Mouse (Mus musculus): ENCODE measurements at regions not wholly inside any gene's neighbourhood (a gene's known extent, or its start where the extent isn't known, plus 50 kb on each side); places are given as distances from the start of the nearest gene placed in this dataset.

GRCm38 (mm10) chr3:80038553-80039129, 154.3 kb downstream of the Fam198b start:
- no peak for ATAC-seq (ENCODE audit: insufficient number of reproducible peaks, low FRiP score)
- H3K9ac ChIP-seq: no peak overlapping the region
- H3K27ac ChIP-seq (ENCODE audit: poor library complexity, severe bottlenecking): no peak overlapping the region
- H3K4me1 ChIP-seq (replicated peaks): peaks cover 3% of the 10 kb centered on the region
- no peaks in the 10 kb centered on the region for H3K9me3 ChIP-seq (replicated peaks)
- H3K27me3 ChIP-seq (replicated peaks): no peaks in the 10 kb centered on the region
- no peak overlapping the region for H3K4me3 ChIP-seq
- WGBS: 61% methylated on average over 11 of the region's 11 CpGs
- no peak overlapping the region for H3K4me2 ChIP-seq
- H3K36me3 ChIP-seq: no peaks in the 10 kb centered on the region

- no peaks in the 10 kb centered on the region for H3K27me3 ChIP-seq (replicated peaks)
- H3K9me3 ChIP-seq (replicated peaks): no peaks in the 10 kb centered on the region
- no peaks in the 10 kb centered on the region for H3K36me3 ChIP-seq
- H3K4me3 ChIP-seq: no peak overlapping the region
- no peak overlapping the region for H3K4me2 ChIP-seq
- H3K27ac ChIP-seq (ENCODE audit: poor library complexity, severe bottlenecking): 0 out of 2 replicates have a peak overlapping the region, but pooled peaks have one; percentile 21
- WGBS: 66% methylated on average over 5 of the region's 5 CpGs
- H3K4me1 ChIP-seq (replicated peaks): peaks cover 3% of the 10 kb centered on the region
- ATAC-seq (ENCODE audit: insufficient number of reproducible peaks, low FRiP score): no peak
- no peak overlapping the region for H3K9ac ChIP-seq
These were observed 158.6 kb downstream of the Fam198b start for GRCm38 (mm10) chr3:80042756-80043484.

DNA sequence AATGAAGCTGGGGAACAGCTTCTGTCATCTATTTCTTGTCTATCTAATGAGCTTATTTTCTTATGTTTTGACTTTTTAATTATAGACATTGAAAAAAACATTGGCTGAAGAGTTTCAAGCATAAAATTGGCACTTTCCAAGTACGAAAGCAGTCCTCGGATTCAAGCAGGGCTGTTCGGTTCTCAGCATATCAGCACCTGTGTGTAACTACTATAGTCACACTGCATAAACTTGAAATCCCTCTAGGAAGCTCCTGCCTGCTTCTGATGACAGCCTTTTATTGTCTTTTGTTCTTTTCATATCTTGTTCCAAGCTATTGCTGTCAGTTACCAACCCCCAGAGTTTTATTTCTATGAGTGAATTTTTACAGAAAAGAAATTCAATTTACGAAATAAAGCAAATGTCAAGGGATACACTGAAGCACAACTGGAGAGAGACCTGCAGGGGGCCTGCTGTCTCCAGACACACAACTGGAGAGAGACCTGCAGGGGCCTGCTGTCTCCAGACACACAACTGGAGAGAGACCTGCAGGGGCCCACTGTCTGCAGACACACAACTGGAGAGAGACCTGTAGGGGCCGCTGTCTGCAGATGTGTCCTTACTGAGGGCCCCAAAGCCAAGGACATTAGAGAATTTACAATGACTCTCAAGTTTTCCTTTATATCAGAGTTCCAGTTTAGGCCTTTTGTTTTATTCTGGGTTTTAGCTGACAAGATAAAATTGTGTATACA, 165.3 kb downstream of the Fam198b start:
- peaks cover 19% of the 10 kb centered on the region for H3K4me1 ChIP-seq (replicated peaks)
- no peak for ATAC-seq (ENCODE audit: insufficient number of reproducible peaks, low FRiP score)
- H3K36me3 ChIP-seq: no peaks in the 10 kb centered on the region
- no peak overlapping the region for H3K27ac ChIP-seq (ENCODE audit: poor library complexity, severe bottlenecking)
- H3K9ac ChIP-seq: no peak overlapping the region
- H3K27me3 ChIP-seq (replicated peaks): no peaks in the 10 kb centered on the region
- no peak overlapping the region for H3K4me2 ChIP-seq
- no peak overlapping the region for H3K4me3 ChIP-seq
- WGBS: 83% methylated on average over 5 of the region's 5 CpGs
- no peaks in the 10 kb centered on the region for H3K9me3 ChIP-seq (replicated peaks)

DNA sequence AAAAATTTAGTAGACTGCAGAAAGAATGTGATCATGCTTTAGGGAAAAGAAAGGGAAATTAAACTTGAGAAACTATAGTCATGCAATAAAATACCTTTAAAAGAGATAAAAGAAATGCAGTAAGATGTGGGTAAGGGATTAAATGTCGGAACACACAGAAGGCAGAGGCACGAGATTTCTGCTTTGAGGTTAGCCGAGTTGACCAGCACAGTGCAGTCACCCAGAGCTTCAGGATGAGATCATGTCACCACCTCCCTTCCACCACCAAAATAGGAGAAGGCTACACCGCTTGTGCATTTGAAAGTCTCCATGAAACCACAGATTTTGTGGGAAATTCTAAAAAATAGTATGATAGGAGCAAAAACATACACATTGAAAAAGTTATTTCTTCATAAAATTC, 166.6 kb downstream of the Fam198b start:
- Histone ChIP-seq H3K27me3 (replicated peaks) (no peaks in the 10 kb centered on the region), H3K36me3 (no peaks in the 10 kb centered on the region), H3K27ac (ENCODE audit: poor library complexity, severe bottlenecking) (no peak overlapping the region), H3K4me2 (no peak overlapping the region), H3K9me3 (replicated peaks) (no peaks in the 10 kb centered on the region), H3K4me1 (replicated peaks) (peaks cover 19% of the 10 kb centered on the region), H3K4me3 (no peak overlapping the region), H3K9ac (no peak overlapping the region)
- ATAC-seq (ENCODE audit: insufficient number of reproducible peaks, low FRiP score): no peak
- 52% methylated on average over 4 of the region's 4 CpGs for WGBS

DNA sequence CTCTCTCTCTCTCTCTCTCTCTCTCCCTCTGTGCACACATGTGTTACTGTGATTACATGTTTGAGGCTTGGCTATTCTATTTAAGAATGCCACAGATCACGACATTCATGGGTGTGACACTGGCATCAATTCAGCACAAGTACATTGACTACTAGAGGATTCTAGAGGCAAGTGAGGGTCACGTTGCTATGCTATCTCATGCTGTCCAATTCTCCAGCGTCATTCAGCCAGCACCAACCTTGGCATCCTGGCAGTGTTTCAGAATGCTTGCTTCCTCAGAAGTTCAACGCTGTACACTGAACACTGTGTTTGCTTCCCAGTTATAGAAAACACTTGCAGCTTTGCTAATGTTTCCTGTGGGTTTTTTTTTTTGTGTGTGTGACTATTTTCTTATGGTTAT, 167.6 kb downstream of the Fam198b start:
- Histone ChIP-seq H3K4me3 (no peak overlapping the region), H3K27ac (ENCODE audit: poor library complexity, severe bottlenecking) (peak overlapping the region; percentile 76), H3K27me3 (replicated peaks) (no peaks in the 10 kb centered on the region), H3K9ac (no peak overlapping the region), H3K9me3 (replicated peaks) (no peaks in the 10 kb centered on the region), H3K4me2 (no peak overlapping the region), H3K4me1 (replicated peaks) (peaks cover 19% of the 10 kb centered on the region), H3K36me3 (no peaks in the 10 kb centered on the region)
- WGBS: 15% methylated on average over 4 of the region's 4 CpGs
- no peak for ATAC-seq (ENCODE audit: insufficient number of reproducible peaks, low FRiP score)

DNA sequence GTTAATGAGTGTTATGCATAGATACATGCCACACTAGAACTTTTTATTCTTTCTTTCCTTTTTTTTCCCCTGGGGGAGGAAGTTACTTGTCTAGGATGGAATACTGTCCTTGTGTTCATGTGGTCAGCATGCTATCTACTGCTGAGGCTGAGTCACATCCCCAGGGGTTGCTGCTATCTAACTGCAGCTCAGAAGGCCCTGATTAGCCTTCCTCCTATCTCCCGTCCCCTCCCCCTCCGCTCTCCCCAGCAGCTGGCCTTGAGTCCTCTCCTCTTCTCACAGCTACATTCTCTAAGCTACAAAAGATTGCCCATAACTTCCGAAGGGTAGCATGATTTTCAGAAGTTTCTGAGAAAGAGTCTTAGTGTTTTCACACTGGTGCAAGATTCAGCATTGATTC, 168.5 kb downstream of the Fam198b start:
- 4% methylated on average over 3 of the region's 3 CpGs for WGBS
- peak overlapping the region; percentile 37 for H3K27ac ChIP-seq (ENCODE audit: poor library complexity, severe bottlenecking)
- no peak overlapping the region for H3K9ac ChIP-seq
- peak; percentile 89 for ATAC-seq (ENCODE audit: insufficient number of reproducible peaks, low FRiP score)
- no peak overlapping the region for H3K4me2 ChIP-seq
- no peaks in the 10 kb centered on the region for H3K36me3 ChIP-seq
- peaks cover 19% of the 10 kb centered on the region for H3K4me1 ChIP-seq (replicated peaks)
- no peaks in the 10 kb centered on the region for H3K9me3 ChIP-seq (replicated peaks)
- no peak overlapping the region for H3K4me3 ChIP-seq
- H3K27me3 ChIP-seq (replicated peaks): no peaks in the 10 kb centered on the region

DNA sequence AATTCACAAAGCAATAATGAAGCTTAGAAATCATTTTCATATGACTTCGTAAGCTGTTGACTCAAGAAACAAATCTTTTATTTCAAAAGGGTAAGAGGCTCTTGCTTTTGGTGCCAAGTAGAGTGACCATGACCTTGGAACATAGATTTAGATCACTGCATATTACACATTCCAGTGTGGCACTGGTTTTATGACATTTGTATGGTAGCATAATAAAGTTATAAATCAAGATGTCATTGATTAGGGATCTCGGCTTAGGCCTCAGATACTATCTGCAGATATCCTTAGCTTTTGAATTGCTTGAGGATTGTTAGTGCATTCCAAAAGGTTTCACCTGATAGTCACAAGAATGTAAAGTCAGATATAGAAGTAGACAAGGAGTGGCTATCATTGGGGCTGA, 169.1 kb downstream of the Fam198b start:
- Histone ChIP-seq H3K4me2 (no peak overlapping the region), H3K27me3 (replicated peaks) (no peaks in the 10 kb centered on the region), H3K27ac (ENCODE audit: poor library complexity, severe bottlenecking) (peak overlapping the region; percentile 37; the same call in 1 of the 2 replicates), H3K4me3 (no peak overlapping the region), H3K9ac (no peak overlapping the region), H3K9me3 (replicated peaks) (no peaks in the 10 kb centered on the region), H3K4me1 (replicated peaks) (peaks cover 19% of the 10 kb centered on the region), H3K36me3 (no peaks in the 10 kb centered on the region)
- WGBS: 65% methylated on average over 2 of the region's 2 CpGs
- no peak for ATAC-seq (ENCODE audit: insufficient number of reproducible peaks, low FRiP score)

DNA sequence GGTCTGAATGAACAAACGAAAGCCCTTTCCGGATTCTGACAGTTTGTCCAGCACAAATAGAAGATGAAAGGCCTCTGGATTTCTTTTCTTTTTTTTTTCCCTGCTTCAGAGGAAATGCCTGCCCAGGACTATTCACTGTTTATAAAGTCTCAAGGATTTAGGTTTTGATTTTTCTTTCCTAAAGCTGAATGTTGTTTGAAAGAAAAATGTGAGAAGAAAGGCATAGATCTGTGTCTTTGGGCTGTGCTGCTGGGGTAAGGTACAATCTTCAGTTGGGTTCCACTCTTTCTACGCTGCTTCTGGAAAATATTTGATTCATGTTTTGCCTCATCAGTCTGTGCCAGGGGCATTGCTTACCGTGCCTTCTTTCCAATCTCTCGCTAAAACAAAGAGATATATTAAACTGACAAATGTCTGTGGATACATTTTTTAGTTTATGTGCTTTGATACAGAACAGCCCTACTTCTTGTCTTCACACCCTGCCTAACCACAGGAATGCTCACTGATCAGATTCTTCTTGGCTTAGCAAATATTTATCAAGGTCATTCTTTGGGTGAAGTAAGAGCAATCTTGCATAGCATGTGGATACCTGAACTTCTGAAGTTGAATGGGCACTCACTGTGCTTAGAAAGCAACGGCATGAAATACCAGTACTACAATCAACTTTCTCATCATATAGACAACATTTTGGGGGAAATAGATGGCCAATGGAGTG, 172.5 kb downstream of the Fam198b start:
- ATAC-seq (ENCODE audit: insufficient number of reproducible peaks, low FRiP score): no peak
- Histone ChIP-seq H3K4me3 (no peak overlapping the region), H3K4me2 (no peak overlapping the region), H3K9me3 (replicated peaks) (no peaks in the 10 kb centered on the region), H3K36me3 (no peaks in the 10 kb centered on the region), H3K9ac (no peak overlapping the region), H3K27me3 (replicated peaks) (no peaks in the 10 kb centered on the region), H3K4me1 (replicated peaks) (peaks cover 14% of the 10 kb centered on the region), H3K27ac (ENCODE audit: poor library complexity, severe bottlenecking) (0 out of 2 replicates have a peak overlapping the region, but pooled peaks have one; percentile 40)
- WGBS: 65% methylated on average over 6 of the region's 6 CpGs

- no peak for ATAC-seq (ENCODE audit: insufficient number of reproducible peaks, low FRiP score)
These were observed 174.4 kb downstream of the Fam198b start for GRCm38 (mm10) chr3:80058722-80059121.

GRCm38 (mm10) chr3:80070726-80071125, 186.4 kb downstream of the Fam198b start:
- ATAC-seq (ENCODE audit: insufficient number of reproducible peaks, low FRiP score): no peak
- H3K27me3 ChIP-seq (replicated peaks): no peaks in the 10 kb centered on the region
- WGBS: 74% methylated on average over 5 of the region's 5 CpGs

More at GRCm38 (mm10) chr3:80058722-80059121, 174.4 kb downstream of the Fam198b start:
- Histone ChIP-seq H3K4me1 (replicated peaks) (peaks cover 4% of the 10 kb centered on the region; the same call in 1 of the 2 replicates), H3K9me3 (replicated peaks) (no peaks in the 10 kb centered on the region), H3K4me2 (no peak overlapping the region), H3K4me3 (no peak overlapping the region), H3K27me3 (replicated peaks) (no peaks in the 10 kb centered on the region), H3K9ac (no peak overlapping the region), H3K27ac (ENCODE audit: poor library complexity, severe bottlenecking) (no peak overlapping the region), H3K36me3 (no peaks in the 10 kb centered on the region)
- 26% methylated on average over 2 of the region's 2 CpGs for WGBS

More at GRCm38 (mm10) chr3:80070726-80071125, 186.4 kb downstream of the Fam198b start:
- H3K9ac ChIP-seq: no peak overlapping the region
- H3K4me3 ChIP-seq: no peak overlapping the region
- no peaks in the 10 kb centered on the region for H3K4me1 ChIP-seq (replicated peaks)
- no peak overlapping the region for H3K27ac ChIP-seq (ENCODE audit: poor library complexity, severe bottlenecking)
- no peaks in the 10 kb centered on the region for H3K36me3 ChIP-seq
- H3K4me2 ChIP-seq: no peak overlapping the region
- no peaks in the 10 kb centered on the region for H3K9me3 ChIP-seq (replicated peaks)
